Mouse (Mus musculus) intestine, postnatal 0 days (tissue): ENCODE results near the gene Tnfaip8l3. TPM values are rescaled to one million over a fixed set of nuclear protein-coding genes. Genes with fewer than 3 reads are reported as not detected.

Experiments
- ATAC-seq: fragments of 200-750 bp; cut with Nextera tagmentation; 2 replicates; pipeline ENCODE4 v1.8.0; 2017; ENCODE audit warnings: mild to moderate bottlenecking, moderate TSS enrichment, moderate library complexity
- H3K27ac ChIP-seq: fragments of 300-500 bp; sonication (generic); 2 replicates; pipeline ENCODE4 v1.5.1; 2014; ENCODE audit warnings: mild to moderate bottlenecking, low read depth, low read length, moderate library complexity
- H3K27me3 ChIP-seq: fragments of 300-500 bp; sonication (generic); replicated peaks from 2 replicates; pipeline ENCODE4 v1.6.1; 2014; ENCODE audit warnings: low read length, mixed read lengths; ENCODE audit not compliant: control insufficient read depth, insufficient read depth
- H3K36me3 ChIP-seq: fragments of 300-500 bp; sonication (generic); 2 replicates; pipeline ENCODE4 v1.6.1; 2014; ENCODE audit warnings: mild to moderate bottlenecking, moderate library complexity; ENCODE audit not compliant: control insufficient read depth, insufficient read depth
- H3K4me1 ChIP-seq: fragments of 300-500 bp; sonication (generic); replicated peaks from 2 replicates; pipeline ENCODE4 v1.6.1; 2014; ENCODE audit warnings: antibody characterized with exemption, low read length, mixed read lengths; ENCODE audit not compliant: control insufficient read depth, insufficient read depth
- H3K4me2 ChIP-seq: fragments of 300-500 bp; sonication (generic); replicated peaks from 2 replicates; pipeline ENCODE4 v1.6.1; 2014; ENCODE audit warnings: low read depth, mild to moderate bottlenecking, moderate library complexity
- H3K4me3 ChIP-seq: fragments of 300-500 bp; sonication (generic); 2 replicates; pipeline ENCODE4 v1.5.1; 2014; ENCODE audit warnings: low read depth, low read length
- H3K9ac ChIP-seq: fragments of 300-500 bp; sonication (generic); 2 replicates; pipeline ENCODE4 v1.6.1; 2014; ENCODE audit warnings: mild to moderate bottlenecking, low read depth, low read length
- H3K9me3 ChIP-seq: fragments of 300-500 bp; sonication (generic); 2 replicates; pipeline ENCODE4 v1.6.1; 2016; ENCODE audit warnings: mixed run types; ENCODE audit not compliant: control insufficient read depth
- CTCF ChIP-seq: sonication (generic); IDR thresholded peaks from 2 replicates; pipeline ENCODE4 v1.5.1; 2016; ENCODE audit warnings: low read depth, mild to moderate bottlenecking, control low read depth, antibody characterized with exemption, moderate library complexity
- WGBS: fragments of 180-500 bp; shearing (Covaris S2); extraction: QIAGEN DNeasy Blood & Tissue Kit; methylation state at CpG from one replicate; pipeline ENCODE4 v1.1.7; 2014; 5-methylcytosine and 5-hydroxymethylcytosine counted together
- polyA plus RNA-seq: library from polyadenylated mRNA; unstranded; fragments of >200 nt; fragmentation: Nextera tagmentation; extraction: Ambion mirVana; gene quantifications from 2 replicates; pipeline ENCODE4 v1.2.1, GENCODE M21; 2015

Tnfaip8l3 gene
- polyA plus RNA-seq, result 0.46 and 0.52 TPM in 2 replicates

DNA sequence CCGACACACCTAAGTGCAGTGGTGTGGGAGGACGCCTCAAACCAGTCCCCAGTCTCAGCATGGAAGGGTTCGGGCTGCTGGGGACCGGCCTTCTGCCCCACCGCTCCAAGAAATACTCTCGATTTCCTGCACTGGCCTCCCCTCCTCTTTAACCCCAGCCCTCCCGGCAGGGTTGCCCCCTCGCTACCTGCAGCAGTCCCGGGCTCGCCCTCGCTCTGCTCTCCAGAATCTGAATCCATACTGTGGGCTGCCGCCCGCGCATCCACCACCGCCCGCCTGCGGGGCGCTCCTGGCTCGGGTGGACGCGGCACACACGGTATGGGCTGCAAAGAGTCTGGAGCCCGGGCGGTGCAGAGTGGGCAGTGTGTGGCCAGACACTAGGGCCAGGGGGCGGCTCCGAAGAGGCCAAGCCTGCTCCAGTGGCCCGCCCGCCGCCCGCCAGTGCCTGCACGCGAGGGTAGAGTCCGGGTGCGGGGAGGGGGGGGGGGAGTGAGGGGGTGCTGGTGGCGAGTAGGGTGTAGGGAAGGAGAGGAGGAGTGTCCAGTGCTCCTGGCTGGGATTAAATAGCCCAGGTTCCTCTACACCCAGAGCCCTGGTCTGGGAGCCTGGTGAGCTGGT lies at the start of gene Tnfaip8l3:
Gene Tnfaip8l3, minus strand, starts transcription at position 357 of the 618 bp plus-strand sequence.
- Histone ChIP-seq H3K27me3 (peaks cover 23% of the 10 kb centered on the region), H3K9ac (peak within 1 kb of the TSS; percentile 46), H3K9me3 (no peaks in the 10 kb centered on the region), H3K4me3 (peak within 1 kb of the TSS; percentile 52), H3K4me2 (peak within 1 kb of the TSS; percentile 97), H3K27ac (peak within 1 kb of the TSS; percentile 75), H3K36me3 (no peaks in the 10 kb centered on the region), H3K4me1 (no peaks in the 10 kb centered on the region; the same call in 1 of the 2 replicates)
- no peak for TF ChIP-seq CTCF
- peak; percentile 74 for ATAC-seq
- WGBS, result 1% methylated on average over 35 of the region's 35 CpGs

DNA sequence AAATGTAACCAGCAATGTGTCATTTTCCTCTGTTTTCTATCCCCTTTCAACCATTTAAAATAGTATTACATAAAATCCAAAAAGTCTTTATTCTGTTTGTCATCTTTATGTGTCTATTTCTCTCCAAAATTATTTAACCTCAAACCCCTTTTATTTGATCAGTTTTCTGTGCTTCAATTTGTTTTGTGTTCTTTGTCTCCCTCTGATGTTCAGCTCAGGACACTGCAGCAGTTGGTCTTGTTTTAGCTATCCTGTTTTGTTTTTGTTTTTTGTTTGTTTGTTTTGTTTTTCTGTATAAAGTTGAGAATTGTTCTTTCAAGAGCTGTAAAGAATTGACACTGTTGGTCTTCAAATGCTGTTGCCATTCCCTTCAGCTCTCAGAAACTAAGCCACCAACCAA lies 44.5 kb upstream of the Tnfaip8l3 start:
- Histone ChIP-seq H3K9ac (no peak overlapping the region), H3K4me3 (no peak overlapping the region), H3K27ac (no peak overlapping the region), H3K9me3 (no peaks in the 10 kb centered on the region), H3K4me2 (no peak overlapping the region), H3K4me1 (no peaks in the 10 kb centered on the region), H3K27me3 (no peaks in the 10 kb centered on the region), H3K36me3 (no peaks in the 10 kb centered on the region)
- ATAC-seq, result no peak
- TF ChIP-seq CTCF, result peak; percentile 77

GRCm38 (mm10) chr9:54098636-54099035 lies 30.4 kb upstream of the Tnfaip8l3 start:
- no peaks in the 10 kb centered on the region for H3K9me3 ChIP-seq
- no peak overlapping the region for H3K9ac ChIP-seq
- no peak overlapping the region for H3K27ac ChIP-seq
- H3K4me2 ChIP-seq, result no peak overlapping the region
- H3K36me3 ChIP-seq, result no peaks in the 10 kb centered on the region
- H3K4me1 ChIP-seq, result no peaks in the 10 kb centered on the region
- no peak for ATAC-seq
- TF ChIP-seq CTCF, result no peak
- H3K4me3 ChIP-seq, result no peak overlapping the region
- H3K27me3 ChIP-seq, result no peaks in the 10 kb centered on the region

DNA sequence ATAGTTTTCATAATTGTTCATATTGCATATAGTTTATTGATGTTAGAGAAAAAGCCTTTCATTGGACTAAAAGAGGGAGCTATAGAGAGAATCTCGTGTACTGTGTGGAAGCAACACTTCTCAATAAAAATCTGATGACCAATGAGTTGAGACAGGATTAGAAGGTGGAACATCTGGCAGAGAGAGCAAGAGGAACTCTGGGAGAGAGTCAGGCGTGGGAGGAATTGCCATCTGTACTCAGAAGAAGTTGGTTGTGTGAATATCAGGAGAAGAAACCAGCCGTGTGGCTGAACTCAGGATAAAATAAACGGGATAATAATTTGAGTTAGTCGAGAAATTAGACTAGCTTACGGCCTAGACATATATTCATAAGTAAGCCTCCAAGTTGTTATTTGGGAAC lies 28.9 kb upstream of the Tnfaip8l3 start:
- no peak overlapping the region for H3K4me2 ChIP-seq
- H3K4me1 ChIP-seq, result no peaks in the 10 kb centered on the region
- 83% methylated on average over 6 of the region's 6 CpGs for WGBS
- no peaks in the 10 kb centered on the region for H3K27me3 ChIP-seq
- H3K9ac ChIP-seq, result no peak overlapping the region
- no peak for ATAC-seq
- H3K9me3 ChIP-seq, result no peaks in the 10 kb centered on the region
- no peak overlapping the region for H3K4me3 ChIP-seq
- no peak overlapping the region for H3K27ac ChIP-seq
- no peak for TF ChIP-seq CTCF
- H3K36me3 ChIP-seq, result no peaks in the 10 kb centered on the region

GRCm38 (mm10) chr9:54084245-54084644 lies 16.1 kb upstream of the Tnfaip8l3 start:
- Histone ChIP-seq H3K36me3 (no peaks in the 10 kb centered on the region), H3K4me2 (no peak overlapping the region), H3K27ac (no peak overlapping the region), H3K4me3 (no peak overlapping the region), H3K27me3 (no peaks in the 10 kb centered on the region), H3K9me3 (no peaks in the 10 kb centered on the region), H3K4me1 (no peaks in the 10 kb centered on the region), H3K9ac (no peak overlapping the region)
- no peak for TF ChIP-seq CTCF
- WGBS, result 69% methylated on average over 3 of the region's 3 CpGs
- no peak for ATAC-seq

GRCm38 (mm10) chr9:54077740-54078139 lies 9.6 kb upstream of the Tnfaip8l3 start:
- Histone ChIP-seq H3K4me1 (no peaks in the 10 kb centered on the region), H3K9me3 (no peaks in the 10 kb centered on the region), H3K36me3 (no peaks in the 10 kb centered on the region), H3K4me3 (no peak overlapping the region), H3K27ac (no peak overlapping the region), H3K27me3 (no peaks in the 10 kb centered on the region), H3K4me2 (no peak overlapping the region), H3K9ac (no peak overlapping the region)
- WGBS, result 75% methylated on average over 2 of the region's 2 CpGs
- no peak for TF ChIP-seq CTCF
- no peak for ATAC-seq

DNA sequence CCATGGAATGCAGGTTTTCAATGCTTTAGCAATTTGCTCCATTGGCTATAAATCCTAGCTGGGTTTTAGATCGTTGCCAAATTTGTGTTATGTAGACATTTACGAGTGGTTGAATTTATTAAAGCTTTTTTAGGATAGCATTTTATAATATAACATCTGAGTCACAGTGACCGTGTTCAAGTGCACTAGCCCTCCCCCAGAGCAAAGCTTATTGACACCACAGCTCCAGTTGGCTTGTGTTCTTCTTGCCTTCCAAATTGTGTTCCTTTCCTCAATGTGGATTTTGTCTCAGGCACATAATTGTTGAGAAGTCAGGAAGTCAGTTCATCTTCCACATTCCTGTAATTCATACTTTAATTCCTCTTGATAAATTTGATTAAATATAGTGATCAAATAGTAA lies 6.7 kb upstream of the Tnfaip8l3 start:
- no peak for TF ChIP-seq CTCF
- 75% methylated on average over 3 of the region's 3 CpGs for WGBS
- Histone ChIP-seq H3K36me3 (no peaks in the 10 kb centered on the region), H3K4me1 (no peaks in the 10 kb centered on the region), H3K27ac (no peak overlapping the region), H3K9me3 (no peaks in the 10 kb centered on the region), H3K27me3 (no peaks in the 10 kb centered on the region), H3K9ac (no peak overlapping the region), H3K4me2 (no peak overlapping the region), H3K4me3 (no peak overlapping the region)
- no peak for ATAC-seq
